Comparison of ENCODE assay signal across 8 mouse cellular contexts in genomic region chr10:60218591-60219499, GRCm38 (mm10). TPM values are rescaled to one million over a fixed set of nuclear protein-coding genes. Genes with fewer than 3 reads are reported as not detected.
DNase-seq lines count a peak whose midpoint lies in the region; ATAC-seq and TF ChIP-seq lines count a peak whose summit lies in the region.

Gene Chst3 (minus strand): TSS chr10:60219260.

- ATAC-seq in hindbrain, postnatal 0 days, result peak; percentile 79
- no peak for ATAC-seq in liver, embryonic 13.5 days (ENCODE audit: low read depth)

- no peak for TF ChIP-seq RAD21 in CH12.LX (IDR thresholded peaks at IDR 0.05; ENCODE audit: low read depth, low read length)

- 2% methylated on average over 82 of the region's 83 CpGs for WGBS in hindbrain, postnatal 0 days
- 1% methylated on average over 60 of the region's 83 CpGs for WGBS in liver, embryonic 13.5 days (ENCODE audit: insufficient replicate concordance)

- dilution Hi-C loops in CH12.LX (cut with MboI; ENCODE audit: extremely low pct_ligation_motif_present, extremely low pct_unique_long_range_greater_than_20kb, low sequenced_read_pairs), result no loop called here

- in situ Hi-C loops in CH12.LX (cut with MboI; ENCODE audit: low pct_ligation_motif_present, low pct_unique_long_range_greater_than_20kb, low sequenced_read_pairs), result no loop called here

- H3K27me3 ChIP-seq in CH12.LX (replicated peaks) (no peaks in the 10 kb centered on the region), myocyte (ENCODE audit: control insufficient read depth, insufficient read depth, insufficient read length) (no peaks in the 10 kb centered on the region)
- H3K27me3 ChIP-seq in hindbrain, postnatal 0 days (ENCODE audit: insufficient read depth, low read length), result peaks cover 8% of the 10 kb centered on the region
- peaks cover 69% of the 10 kb centered on the region for H3K27me3 ChIP-seq in liver, embryonic 13.5 days

- H3K4me3 ChIP-seq in CH12.LX (replicated peaks in 1 of 3; ENCODE audit: low read depth in 2 of 3, low read length in 2 of 3, poor library complexity in 1 of 3) (peak within 1 kb of the TSS; percentile 86 to 89 (median 88)), myocyte (peak within 1 kb of the TSS; percentile 30)
- H3K4me3 ChIP-seq in hindbrain, postnatal 0 days (ENCODE audit: low read length), result peak within 1 kb of the TSS; percentile 61
- H3K4me3 ChIP-seq in liver, embryonic 13.5 days (replicated peaks), result peak within 1 kb of the TSS; percentile 49

- H3K36me3 ChIP-seq in CH12.LX (replicated peaks in 1 of 2; ENCODE audit: control insufficient read depth in 1 of 2, insufficient read depth in 1 of 2, low read length in 1 of 2), result peaks cover 0 to 24% of the 10 kb centered on the region in 2 experiments
- H3K36me3 ChIP-seq in hindbrain, postnatal 0 days (ENCODE audit: insufficient read depth, low read length), result no peaks in the 10 kb centered on the region
- H3K36me3 ChIP-seq in liver, embryonic 13.5 days, result no peaks in the 10 kb centered on the region
- H3K36me3 ChIP-seq in myocyte (ENCODE audit: control insufficient read depth, insufficient read depth), result no peaks in the 10 kb centered on the region

- peaks cover 19 to 46% of the 10 kb centered on the region in 2 experiments for H3K4me1 ChIP-seq in CH12.LX (ENCODE audit: control insufficient read depth in 1 of 2, insufficient read depth in 2 of 2)
- H3K4me1 ChIP-seq in hindbrain, postnatal 0 days (ENCODE audit: insufficient read depth, low read length), result peaks cover 5% of the 10 kb centered on the region; the same call in 1 of the 2 replicates
- no peaks in the 10 kb centered on the region for H3K4me1 ChIP-seq in liver, embryonic 13.5 days (replicated peaks)

- H3K27ac ChIP-seq in CH12.LX (ENCODE audit: insufficient read depth, low read depth), result peak within 1 kb of the TSS; percentile 89
- H3K27ac ChIP-seq in hindbrain, postnatal 0 days, result peak within 1 kb of the TSS; percentile 67
- H3K27ac ChIP-seq in liver, embryonic 13.5 days, result no peak within 1 kb of the TSS

- H3K79me2 ChIP-seq in CH12.LX (replicated peaks; ENCODE audit: control insufficient read depth, extremely low read depth, insufficient read depth, poor library complexity, severe bottlenecking) (peaks cover 21% of the 10 kb centered on the region), myocyte (ENCODE audit: control insufficient read depth, insufficient read depth) (no peaks in the 10 kb centered on the region)

- TF ChIP-seq POLR2A in CH12.LX (IDR thresholded peaks at IDR 0.05; ENCODE audit: low read depth, low read length) (peak; percentile 72), myocyte (IDR thresholded peaks at IDR 0.05; ENCODE audit: insufficient read length, low read depth) (peak; percentile 59)

- H3K9ac ChIP-seq in CH12.LX (ENCODE audit: insufficient read depth, low read depth), result peak within 1 kb of the TSS; percentile 85
- peak within 1 kb of the TSS; percentile 57 for H3K9ac ChIP-seq in hindbrain, postnatal 0 days (replicated peaks; ENCODE audit: low read length)
- peak within 1 kb of the TSS; percentile 22; the same call in 1 of the 2 replicates for H3K9ac ChIP-seq in liver, embryonic 13.5 days

- peak within 1 kb of the TSS; percentile 64 for H3ac ChIP-seq in myocyte (ENCODE audit: control insufficient read depth, insufficient read length)

- H3K9me3 ChIP-seq in CH12.LX (replicated peaks; ENCODE audit: low read length), result no peaks in the 10 kb centered on the region
- H3K9me3 ChIP-seq in hindbrain, postnatal 0 days (ENCODE audit: low read length), result no peaks in the 10 kb centered on the region
- H3K9me3 ChIP-seq in liver, embryonic 13.5 days (replicated peaks), result no peaks in the 10 kb centered on the region

- TF ChIP-seq CTCF in CH12.LX (conservative IDR thresholded peaks at IDR 0.05 in 1 of 2, IDR thresholded peaks at IDR 0.05 in 1 of 2; ENCODE audit: low read depth in 2 of 2, low read length in 2 of 2), result no peak
- no peak; the same call in 1 of the 2 replicates for TF ChIP-seq CTCF in hindbrain, postnatal 0 days (IDR thresholded peaks at IDR 0.05; ENCODE audit: low read depth)

- DNase-seq in CH12.LX (ENCODE audit: extremely low read depth), result peak; percentile 74
- DNase-seq in adrenal gland, postnatal 25 days, result peak; percentile 47
- DNase-seq in gastrocnemius, postnatal 10 days, result peak; percentile 69
- DNase-seq in hindbrain, postnatal 0 days (ENCODE audit: low spot score), result peak; percentile 60
- no peak for DNase-seq in liver, embryonic 13.5 days
- peak; percentile 32 for DNase-seq in testis, postnatal 14 days (ENCODE audit: low spot score)
- no peak for DNase-seq in layer of hippocampus, adult 9-10 months (ENCODE audit: low spot score)

- peak; percentile 77 for TF ChIP-seq EP300 in CH12.LX (IDR thresholded peaks at IDR 0.05; ENCODE audit: low read length)

- H3K4me2 ChIP-seq in CH12.LX (ENCODE audit: insufficient read depth, low read depth, poor library complexity, severe bottlenecking) (peak within 1 kb of the TSS; percentile 69), myocyte (ENCODE audit: low read depth) (peak within 1 kb of the TSS; percentile 84)
- H3K4me2 ChIP-seq in hindbrain, postnatal 0 days (ENCODE audit: low read depth, low read length), result peak within 1 kb of the TSS; percentile 96
- H3K4me2 ChIP-seq in liver, embryonic 13.5 days, result peak within 1 kb of the TSS; percentile 53

TF ChIP-seq in CH12.LX, 34 proteins besides CTCF, POLR2A, EP300 and RAD21 (continues in another document):
- TF ChIP-seq NRF1 (IDR thresholded peaks at IDR 0.05; ENCODE audit: low read depth, low read length) (no peak), CHD1 (IDR thresholded peaks at IDR 0.05; ENCODE audit: low read depth, low read length) (0 out of 2 replicates have a peak, but pooled peaks have one; percentile 57), RCOR1 (conservative IDR thresholded peaks at IDR 0.05; ENCODE audit: low read depth, low read length) (0 out of 2 replicates have a peak, but pooled peaks have one; percentile 19), MAFK (IDR thresholded peaks at IDR 0.05; ENCODE audit: insufficient replicate concordance, low read length) (peak; percentile 69; the same call in 1 of the 2 replicates), NELFE (IDR thresholded peaks at IDR 0.05; ENCODE audit: low read depth, low read length) (0 out of 2 replicates have a peak, but pooled peaks have one; percentile 2), BHLHE40 (IDR thresholded peaks at IDR 0.05; ENCODE audit: low read depth, low read length) (peak; percentile 70), USF1 (IDR thresholded peaks at IDR 0.05; ENCODE audit: low read depth, low read length) (no peak), POLR2AphosphoS2 (IDR thresholded peaks at IDR 0.05; ENCODE audit: low read depth, low read length) (0 out of 2 replicates have a peak, but pooled peaks have one; percentile 9), SMC3 (IDR thresholded peaks at IDR 0.05; ENCODE audit: low read depth, low read length) (no peak), TBP (conservative IDR thresholded peaks at IDR 0.05; ENCODE audit: low read depth, low read length) (peak; percentile 20; the same call in 1 of the 2 replicates), IRF4 (IDR thresholded peaks at IDR 0.05; ENCODE audit: low read depth, low read length) (0 out of 2 replicates have a peak, but pooled peaks have one; percentile 50), MAX (IDR thresholded peaks at IDR 0.05; ENCODE audit: low read length) (peak; percentile 62; the same call in 1 of the 2 replicates), SIN3A (IDR thresholded peaks at IDR 0.05; ENCODE audit: low read length) (no peak; the same call in none of the 2 replicates), ELF1 (IDR thresholded peaks at IDR 0.05; ENCODE audit: low read depth, low read length) (0 out of 2 replicates have a peak, but pooled peaks have one; percentile 27), ZNF384 (IDR thresholded peaks at IDR 0.05; ENCODE audit: low read depth, low read length) (no peak)

TF ChIP-seq in myocyte, 11 proteins besides CTCF, POLR2A, EP300 and RAD21:
- TF ChIP-seq SRF (IDR thresholded peaks at IDR 0.05; ENCODE audit: control insufficient read depth, insufficient read length, low read depth) (no peak), POLR2AphosphoS2 (IDR thresholded peaks at IDR 0.05; ENCODE audit: insufficient read length, low read depth) (peak; percentile 17)

RNA-seq across cellular contexts. Expression of gene Chst3, which starts in this region (rescaled TPM):
- 4.4 and 5.2 TPM in 2 replicates for total RNA-seq in CH12.LX (2012; rRNA removed)
- 7.4 and 7.5 TPM in 2 replicates for total RNA-seq in CH12.LX (2014; rRNA removed)
- polyA plus RNA-seq in CH12.LX (2012; ENCODE audit: insufficient read length, low read depth), result 11.0 and 12.2 TPM in 2 replicates
- total RNA-seq in adrenal gland, postnatal 25 days (2021), result 0.85 and 1.7 TPM in 2 replicates
- 1 to 10 TPM; 1.9 to 2.1 TPM for total RNA-seq in gastrocnemius, postnatal 10 days (2021)
- total RNA-seq in hindbrain, postnatal 0 days (2014; rRNA removed), result 7.2 and 10.0 TPM in 2 replicates
- polyA plus RNA-seq in hindbrain, postnatal 0 days (2015; fragmentation: Nextera tagmentation; extraction: Ambion mirVana), result 0.89 and 0.96 TPM in 2 replicates
- polyA plus RNA-seq in liver, embryonic 13.5 days (2015; fragmentation: Nextera tagmentation; extraction: Ambion mirVana), result 0.07 and 0.08 TPM in 2 replicates
- polyA plus RNA-seq in myocyte (2012; fragmentation: generic; extraction: Trizol), result 1.6 TPM

Comparison
In these comparisons a context has a peak if more than half of its experiments do, and no peak if none do; other contexts are left out.
1. DNase-seq: peak in CH12.LX (single experiment), adrenal gland, postnatal 25 days (single experiment), gastrocnemius, postnatal 10 days (single experiment), hindbrain, postnatal 0 days (single experiment) and testis, postnatal 14 days (single experiment); none in liver, embryonic 13.5 days (single experiment) and layer of hippocampus, adult 9-10 months (single experiment).
2. H3K4me3 ChIP-seq: peak in every context shown above with its lines; median percentile 88 in CH12.LX; 61 in hindbrain, postnatal 0 days; 49 in liver, embryonic 13.5 days; 30 in myocyte.
3. H3K9ac ChIP-seq: peak in every context shown above with its lines; median percentile 85 in CH12.LX; 57 in hindbrain, postnatal 0 days; 22 in liver, embryonic 13.5 days.
4. Peak in every context shown above with its lines, with median percentiles within 50 percentile points of each other: H3K4me2 ChIP-seq.